Mouse (Mus musculus) E14TG2a.4 (cell line): ENCODE data around the gene Cc2d1a.

Experiments used
- CTCF ChIP-seq: conservative IDR thresholded peaks from 2 replicates; pipeline ENCODE4 v1.5.1; 2014; ENCODE audit warnings: low read length
- NANOG ChIP-seq: IDR thresholded peaks from 2 replicates; pipeline ENCODE4 v1.6.1; 2014; ENCODE audit warnings: borderline replicate concordance, low read length, mixed read lengths
- POU5F1 ChIP-seq: IDR thresholded peaks from 2 replicates; pipeline ENCODE4 v1.6.1; 2014; ENCODE audit warnings: low read length, borderline replicate concordance

GRCm38 (mm10) chr8:84090585-84090984 lies 57.2 kb downstream of the Cc2d1a start:
- TF ChIP-seq CTCF (no peak), NANOG (no peak), POU5F1 (no peak)
